8 mouse cellular contexts compared by ENCODE assay signal in genomic region chr1:77943101-77943500, GRCm38 (mm10).
DNase-seq lines count a peak whose midpoint lies in the region; ATAC-seq and TF ChIP-seq lines count a peak whose summit lies in the region.

No protein-coding gene starts in this region.

- no peaks in the 10 kb centered on the region for H3K9me3 ChIP-seq in neural tube, embryonic 11.5 days (ENCODE audit: control insufficient read depth, low read length)
- no peaks in the 10 kb centered on the region for H3K9me3 ChIP-seq in neural tube, embryonic 15.5 days (replicated peaks)

- no peak for TF ChIP-seq EP300 in heart, adult 2 months (IDR thresholded peaks at IDR 0.05; ENCODE audit: insufficient read depth, low read depth, low read length)

- peak; percentile 89; the same call in 1 of the 2 replicates for TF ChIP-seq CTCF in heart, adult 2 months (IDR thresholded peaks at IDR 0.05)
- 0 out of 2 replicates have a peak, but pooled peaks have one; percentile 13 for TF ChIP-seq CTCF in bone marrow, adult 2 months (IDR thresholded peaks at IDR 0.05; ENCODE audit: control insufficient read depth, insufficient read depth, low read length)

- no peak for DNase-seq in heart, adult 2 months
- no peak for DNase-seq in heart, adult 9 months (ENCODE audit: low spot score in 2 of 2)
- peak; percentile 60 for DNase-seq in neural tube, embryonic 11.5 days (ENCODE audit: low spot score)
- peak; percentile 23 to 40 for DNase-seq in kidney, postnatal 36 days
- no peak for DNase-seq in layer of hippocampus, adult 9-10 months (ENCODE audit: low spot score)
- DNase-seq in layer of hippocampus, adult 11-12 months (ENCODE audit: low spot score): no peak

- WGBS in heart, adult 2 months: 2% methylated on average over 5 of the region's 5 CpGs
- 2% methylated on average over 5 of the region's 5 CpGs for WGBS in neural tube, embryonic 11.5 days
- WGBS in neural tube, embryonic 15.5 days: under 1% methylated on average over 5 of the region's 5 CpGs
- WGBS in bone marrow, adult 2 months: 4% methylated on average over 5 of the region's 5 CpGs

- ATAC-seq in neural tube, embryonic 11.5 days (ENCODE audit: insufficient read depth, low FRiP score, low TSS enrichment): no peak
- ATAC-seq in neural tube, embryonic 15.5 days (ENCODE audit: low FRiP score): no peak

- no peaks in the 10 kb centered on the region for H3K79me2 ChIP-seq in heart, adult 2 months (replicated peaks; ENCODE audit: control insufficient read depth, insufficient read depth, low read length)

- H3K4me2 ChIP-seq in neural tube, embryonic 11.5 days (ENCODE audit: low read depth): no peak overlapping the region
- H3K4me2 ChIP-seq in neural tube, embryonic 15.5 days: no peak overlapping the region

- no peaks in the 10 kb centered on the region for H3K4me1 ChIP-seq in heart, adult 2 months (ENCODE audit: control insufficient read depth, insufficient read depth, low read length)
- no peaks in the 10 kb centered on the region for H3K4me1 ChIP-seq in neural tube, embryonic 11.5 days (ENCODE audit: control insufficient read depth, insufficient read depth, low read length)
- no peaks in the 10 kb centered on the region for H3K4me1 ChIP-seq in neural tube, embryonic 15.5 days
- no peaks in the 10 kb centered on the region for H3K4me1 ChIP-seq in bone marrow, adult 2 months (ENCODE audit: control insufficient read depth, insufficient read depth, low read length)

- H3K9ac ChIP-seq in heart, adult 2 months (ENCODE audit: low read depth, low read length): no peak overlapping the region
- no peak overlapping the region for H3K9ac ChIP-seq in neural tube, embryonic 11.5 days (ENCODE audit: low read length)
- H3K9ac ChIP-seq in neural tube, embryonic 15.5 days (replicated peaks): no peak overlapping the region

- H3K36me3 ChIP-seq in heart, adult 2 months (ENCODE audit: control insufficient read depth, insufficient read depth, low read length): no peaks in the 10 kb centered on the region
- H3K36me3 ChIP-seq in neural tube, embryonic 11.5 days (ENCODE audit: control insufficient read depth, insufficient read depth, low read length): no peaks in the 10 kb centered on the region
- H3K36me3 ChIP-seq in neural tube, embryonic 15.5 days: no peaks in the 10 kb centered on the region

- intact Hi-C loops in heart, adult 2 months (cut with DNase I): loop anchor here (2.0 kb wide), 1 partner anchor 30 kb away; no protein-coding TSS in a partner anchor

- no peak overlapping the region for H3K4me3 ChIP-seq in heart, adult 2 months
- H3K4me3 ChIP-seq in neural tube, embryonic 11.5 days (ENCODE audit: low read depth, low read length): no peak overlapping the region
- H3K4me3 ChIP-seq in neural tube, embryonic 15.5 days (replicated peaks): no peak overlapping the region
- no peak overlapping the region for H3K4me3 ChIP-seq in bone marrow, adult 2 months (replicated peaks; ENCODE audit: control insufficient read depth, low read depth, low read length)

- H3K27me3 ChIP-seq in heart, adult 2 months (ENCODE audit: control insufficient read depth, insufficient read depth, low read length): no peaks in the 10 kb centered on the region
- H3K27me3 ChIP-seq in neural tube, embryonic 11.5 days (ENCODE audit: control insufficient read depth, insufficient read depth, low read length): no peaks in the 10 kb centered on the region
- H3K27me3 ChIP-seq in neural tube, embryonic 15.5 days (replicated peaks): no peaks in the 10 kb centered on the region; the same call in 1 of the 2 replicates

- H3K27ac ChIP-seq in heart, adult 2 months: no peak overlapping the region
- no peak overlapping the region for H3K27ac ChIP-seq in neural tube, embryonic 11.5 days (ENCODE audit: low read depth, low read length)
- H3K27ac ChIP-seq in neural tube, embryonic 15.5 days (replicated peaks): no peak overlapping the region
- no peak overlapping the region for H3K27ac ChIP-seq in bone marrow, adult 2 months (ENCODE audit: control insufficient read depth, insufficient read depth, low read depth, low read length, poor library complexity)

- no peak for TF ChIP-seq POLR2A in heart, adult 2 months (IDR thresholded peaks at IDR 0.05; ENCODE audit: insufficient read depth, low read depth, low read length)
- TF ChIP-seq POLR2A in bone marrow, adult 2 months (IDR thresholded peaks at IDR 0.05; ENCODE audit: borderline replicate concordance, control insufficient read depth, low read depth, low read length): no peak

Comparison
In these comparisons a context has a peak if more than half of its experiments do, and no peak if none do; other contexts are left out.
1. DNase-seq: peak in neural tube, embryonic 11.5 days (single experiment) and kidney, postnatal 36 days (2 of 2); none in heart, adult 2 months (0 of 2), heart, adult 9 months (0 of 2), layer of hippocampus, adult 9-10 months (single experiment) and layer of hippocampus, adult 11-12 months (single experiment).